Mouse (Mus musculus) brain, embryonic 14.5 days (tissue): ENCODE results near the gene Boc.

Source experiments
- CTCF ChIP-seq: fragments of 200-500 bp; IDR thresholded peaks from 2 replicates; pipeline ENCODE4 v1.5.1; 2012; ENCODE audit warnings: inconsistent platforms, mild to moderate bottlenecking, moderate library complexity, borderline replicate concordance; ENCODE audit not compliant: insufficient read depth, insufficient read length; ENCODE audit errors: extremely low read depth
- POLR2A ChIP-seq: fragments of 200-500 bp; IDR thresholded peaks from 2 replicates; pipeline ENCODE4 v1.6.1; 2012; ENCODE audit warnings: mild to moderate bottlenecking, inconsistent platforms, borderline replicate concordance; ENCODE audit not compliant: poor library complexity, insufficient read depth, insufficient read length, severe bottlenecking; ENCODE audit errors: extremely low read depth

DNA sequence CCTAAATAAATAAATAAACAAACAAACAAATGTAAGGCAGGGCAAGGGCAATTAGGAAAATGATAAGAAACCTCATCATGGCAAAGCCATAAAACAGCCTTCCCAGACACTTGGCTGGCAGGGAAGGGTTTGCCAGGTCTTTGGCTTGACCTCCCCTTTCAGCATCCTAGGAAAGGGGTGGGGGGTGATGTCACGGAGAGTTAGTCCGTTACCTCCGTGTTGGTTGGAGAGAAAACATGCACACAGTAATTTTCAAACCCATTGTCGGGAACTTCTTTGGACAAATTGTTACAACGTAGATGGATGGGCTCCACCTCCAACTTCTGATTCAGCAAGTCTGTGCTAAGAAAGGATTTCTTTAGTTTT is 616 bp upstream of the Boc start:
- TF ChIP-seq POLR2A (no peak), CTCF (no peak)
